Mouse (Mus musculus): ENCODE data around the gene 5730596B20Rik.

DNA sequence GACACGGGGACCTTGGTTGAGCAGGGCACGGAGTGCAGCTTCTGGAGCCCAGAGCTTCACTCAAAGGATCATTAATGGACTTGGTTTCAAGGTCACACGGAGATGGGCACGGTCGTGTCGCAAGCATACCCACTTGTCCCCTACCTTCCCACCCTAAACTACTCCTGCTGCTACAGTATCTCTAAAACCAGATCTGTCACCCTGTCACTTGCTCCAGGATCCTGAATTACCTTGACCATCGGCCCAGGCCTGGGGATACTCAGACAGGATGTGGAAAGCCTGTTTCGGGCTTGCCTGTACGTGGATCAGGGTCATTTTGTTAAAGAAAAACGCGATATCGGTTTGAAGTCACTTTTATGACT lies 32.4 kb downstream of the 5730596B20Rik start:
- TF ChIP-seq CTCF (IDR thresholded peaks at IDR 0.05) (no peak), EP300 (IDR thresholded peaks at IDR 0.05) (no peak)
